Mouse (Mus musculus) adrenal gland, adult (tissue): ENCODE data around the gene Btn1a1.

Experiments
- DNase-seq, 2 experiments: peaks; one replicate each; pipeline ENCODE4 v3.0.0; 2022 to 2023; ENCODE audit warnings: low spot score in 1 of 2; ENCODE audit not compliant: inconsistent age in 2 of 2

The Btn1a1 gene

GRCm38 (mm10) chr13:23465600-23466109, at the start of gene Btn1a1:
Btn1a1 (minus strand) TSS chr13:23465901.
- DNase-seq: peak in 1 of 2 experiments; percentile 42

- DNase-seq: no peak
Measured at GRCm38 (mm10) chr13:23515281-23515680, 49.6 kb upstream of the Btn1a1 start.

GRCm38 (mm10) chr13:23513517-23513916, 47.8 kb upstream of the Btn1a1 start:
- DNase-seq: no peak

GRCm38 (mm10) chr13:23510127-23510526, 44.4 kb upstream of the Btn1a1 start:
- DNase-seq: no peak

- no peak for DNase-seq
Measured at GRCm38 (mm10) chr13:23506819-23507515, 41.3 kb upstream of the Btn1a1 start.

GRCm38 (mm10) chr13:23506351-23506750, 40.6 kb upstream of the Btn1a1 start:
- DNase-seq: peak; percentile 39 to 89

GRCm38 (mm10) chr13:23505662-23506345, 40.1 kb upstream of the Btn1a1 start:
- DNase-seq: peak in 1 of 2 experiments; percentile 54

- DNase-seq: peak in 1 of 2 experiments; percentile 91
Measured at GRCm38 (mm10) chr13:23503797-23504196, 38.1 kb upstream of the Btn1a1 start.

GRCm38 (mm10) chr13:23502916-23503315, 37.2 kb upstream of the Btn1a1 start:
- no peak for DNase-seq

GRCm38 (mm10) chr13:23502031-23502567, 36.4 kb upstream of the Btn1a1 start:
- DNase-seq: no peak

GRCm38 (mm10) chr13:23501511-23501910, 35.8 kb upstream of the Btn1a1 start:
- no peak for DNase-seq

GRCm38 (mm10) chr13:23500424-23501200, 34.9 kb upstream of the Btn1a1 start:
- DNase-seq: peak; percentile 40 to 89

GRCm38 (mm10) chr13:23499943-23500342, 34.2 kb upstream of the Btn1a1 start:
- no peak for DNase-seq

GRCm38 (mm10) chr13:23498653-23499052, 33.0 kb upstream of the Btn1a1 start:
- no peak for DNase-seq

GRCm38 (mm10) chr13:23497656-23498321, 32.1 kb upstream of the Btn1a1 start:
- peak in 1 of 2 experiments; percentile 77 for DNase-seq

- DNase-seq: no peak
Measured at GRCm38 (mm10) chr13:23495526-23495925, 29.8 kb upstream of the Btn1a1 start.

- DNase-seq: peak; percentile 13 to 65
Measured at GRCm38 (mm10) chr13:23491990-23492389, 26.3 kb upstream of the Btn1a1 start.

- no peak for DNase-seq
Measured at GRCm38 (mm10) chr13:23491263-23491662, 25.6 kb upstream of the Btn1a1 start.

GRCm38 (mm10) chr13:23490863-23491262, 25.2 kb upstream of the Btn1a1 start:
- no peak for DNase-seq
